Mouse (Mus musculus) forebrain, postnatal 0 days (tissue): ENCODE measurements around the gene Jmjd1c. TPM values are rescaled to one million over a fixed set of nuclear protein-coding genes. Genes with fewer than 3 reads are reported as not detected.

Experiments used
- ATAC-seq: fragments of 200-750 bp; cut with Nextera tagmentation; 2 replicates; pipeline ENCODE4 v1.8.0; 2017; ENCODE audit warnings: mild to moderate bottlenecking, moderate library complexity
- DNase-seq: peaks from one replicate; pipeline ENCODE4 v3.0.0-alpha.2; 2015
- H3K27ac ChIP-seq: fragments of 300-500 bp; sonication (generic); 2 replicates; pipeline ENCODE4 v1.5.1; 2014; ENCODE audit warnings: low read depth, mild to moderate bottlenecking, antibody characterized with exemption, low read length, moderate library complexity, mixed read lengths
- H3K27me3 ChIP-seq: fragments of 300-500 bp; sonication (generic); 2 replicates; pipeline ENCODE4 v1.6.1; 2014; ENCODE audit warnings: mild to moderate bottlenecking, low read length, mixed read lengths; ENCODE audit not compliant: insufficient read depth
- H3K36me3 ChIP-seq: fragments of 300-500 bp; sonication (generic); 2 replicates; pipeline ENCODE4 v1.6.1; 2014; ENCODE audit warnings: mild to moderate bottlenecking, moderate library complexity; ENCODE audit not compliant: insufficient read depth
- H3K4me1 ChIP-seq: fragments of 300-500 bp; sonication (generic); 2 replicates; pipeline ENCODE4 v1.6.1; 2014; ENCODE audit warnings: antibody characterized with exemption; ENCODE audit not compliant: insufficient read depth
- H3K4me2 ChIP-seq: fragments of 300-500 bp; sonication (generic); 2 replicates; pipeline ENCODE4 v1.6.1; 2014; ENCODE audit warnings: low read depth, mild to moderate bottlenecking, moderate library complexity
- H3K4me3 ChIP-seq: fragments of 300-500 bp; sonication (generic); 2 replicates; pipeline ENCODE4 v1.5.1; 2014; ENCODE audit warnings: low read depth, low read length, mixed read lengths
- H3K9ac ChIP-seq: fragments of 300-500 bp; sonication (generic); 2 replicates; pipeline ENCODE4 v1.6.1; 2014; ENCODE audit warnings: mild to moderate bottlenecking
- H3K9me3 ChIP-seq: fragments of 300-500 bp; sonication (generic); 2 replicates; pipeline ENCODE4 v1.6.1; 2016; ENCODE audit warnings: low read length
- CTCF ChIP-seq: sonication (generic); IDR thresholded peaks from 2 replicates; pipeline ENCODE4 v1.5.1; 2016; ENCODE audit warnings: antibody characterized with exemption, control low read depth, low read depth
- WGBS: fragments of 180-500 bp; shearing (Covaris S2); extraction: QIAGEN DNeasy Blood & Tissue Kit; methylation state at CpG from one replicate; pipeline ENCODE4 v1.1.7; 2014; 5-methylcytosine and 5-hydroxymethylcytosine counted together
- polyA plus RNA-seq: library from polyadenylated mRNA; unstranded; fragments of >200 nt; fragmentation: Nextera tagmentation; extraction: Ambion mirVana; gene quantifications from 2 replicates; pipeline ENCODE4 v1.2.1, GENCODE M21; 2015
- total RNA-seq: library from RNA; depleted of rRNA; stranded (reverse); fragments of >200 nt; gene quantifications from 2 replicates; pipeline ENCODE4 v1.2.3, GENCODE M21; 2014

Jmjd1c gene
- total and polyA plus RNA-seq, 2 experiments from 2014 or later = 44.4 to 76.8 TPM

DNA sequence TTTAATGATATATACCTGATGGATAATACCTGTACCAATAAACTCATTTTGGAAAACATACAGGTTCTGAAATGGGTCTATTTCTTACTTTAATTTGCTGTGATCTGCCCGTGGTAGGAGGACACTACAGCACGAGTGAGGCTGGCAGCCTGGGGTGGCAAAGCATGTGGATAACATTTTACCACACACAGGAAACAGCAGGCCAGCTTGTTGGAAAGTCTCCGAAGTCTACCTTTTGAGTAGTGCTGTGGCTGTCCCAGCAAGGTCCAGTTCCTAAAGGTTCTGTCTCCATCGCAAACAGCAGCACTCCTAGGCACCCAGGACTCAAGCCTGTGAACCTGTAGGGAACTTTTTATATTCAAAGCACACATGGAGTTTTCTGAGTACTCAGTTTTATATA, 49.7 kb downstream of the Jmjd1c start:
- Histone ChIP-seq H3K4me3 (no peak overlapping the region), H3K27me3 (no peaks in the 10 kb centered on the region), H3K36me3 (no peaks in the 10 kb centered on the region), H3K9me3 (no peaks in the 10 kb centered on the region), H3K4me2 (no peak overlapping the region), H3K9ac (no peak overlapping the region), H3K27ac (no peak overlapping the region), H3K4me1 (no peaks in the 10 kb centered on the region)
- TF ChIP-seq CTCF = no peak
- ATAC-seq (no peak), DNase-seq (no peak)
- WGBS = 86% methylated on average over 4 of the region's 4 CpGs

DNA sequence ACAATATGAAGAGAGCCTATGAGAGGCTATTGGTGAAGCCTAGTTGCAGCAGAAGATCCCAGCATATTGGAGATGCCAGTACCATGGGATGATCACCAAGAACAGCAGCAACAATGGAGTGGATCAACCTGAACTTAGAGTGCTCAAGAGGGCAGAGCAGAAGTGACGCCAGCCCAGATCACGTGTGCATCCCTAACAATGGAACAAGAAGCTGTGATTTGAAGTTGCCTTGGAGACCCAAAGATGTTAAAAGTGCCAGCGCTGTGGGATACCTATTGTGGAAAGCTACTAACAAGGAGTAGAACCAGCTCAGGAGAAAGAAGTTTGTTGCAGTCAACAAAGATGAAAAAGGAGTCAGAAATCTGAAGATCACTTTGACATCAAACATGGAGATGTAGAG, 55.8 kb downstream of the Jmjd1c start:
- no peaks in the 10 kb centered on the region for H3K9me3 ChIP-seq
- no peaks in the 10 kb centered on the region for H3K4me1 ChIP-seq
- H3K36me3 ChIP-seq = no peaks in the 10 kb centered on the region
- H3K27me3 ChIP-seq = no peaks in the 10 kb centered on the region
- no peak for ATAC-seq
- no peak overlapping the region for H3K27ac ChIP-seq
- WGBS = 82% methylated on average over 3 of the region's 3 CpGs
- no peak for DNase-seq
- no peak overlapping the region for H3K4me2 ChIP-seq
- H3K9ac ChIP-seq = no peak overlapping the region
- TF ChIP-seq CTCF = no peak
- H3K4me3 ChIP-seq = no peak overlapping the region

- ATAC-seq (no peak), DNase-seq (no peak)
- H3K27ac ChIP-seq = no peak overlapping the region
- no peak for TF ChIP-seq CTCF
- H3K4me2 ChIP-seq = no peak overlapping the region
- no peaks in the 10 kb centered on the region for H3K36me3 ChIP-seq
- H3K4me1 ChIP-seq = no peaks in the 10 kb centered on the region
- no peak overlapping the region for H3K9ac ChIP-seq
- H3K4me3 ChIP-seq = no peak overlapping the region
- H3K27me3 ChIP-seq = no peaks in the 10 kb centered on the region
- WGBS = 88% methylated on average over 3 of the region's 3 CpGs
- no peaks in the 10 kb centered on the region for H3K9me3 ChIP-seq
Measured at GRCm38 (mm10) chr10:67154647-67155046, 58.7 kb downstream of the Jmjd1c start.

DNA sequence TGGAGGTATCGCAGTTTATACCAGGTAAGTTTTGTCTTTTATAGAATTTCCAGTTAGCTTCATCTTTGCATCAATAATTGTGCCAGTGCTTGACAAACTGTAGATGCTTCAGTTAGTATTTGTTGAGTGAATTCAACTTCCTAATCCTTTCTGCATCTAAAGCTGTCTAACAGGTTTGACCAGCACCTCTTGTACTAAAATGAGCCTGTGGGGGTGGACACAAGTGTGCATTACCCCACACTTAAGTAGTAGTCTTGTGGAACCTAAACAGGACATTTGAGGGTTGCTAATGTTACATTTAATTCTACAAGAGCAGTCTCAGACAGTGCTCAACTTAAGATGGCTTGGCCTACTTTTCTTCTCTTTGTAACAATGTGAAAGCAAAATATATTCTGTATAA, 78.1 kb downstream of the Jmjd1c start:
- ATAC-seq = no peak
- H3K9ac ChIP-seq = no peak overlapping the region
- no peaks in the 10 kb centered on the region for H3K9me3 ChIP-seq
- H3K27ac ChIP-seq = no peak overlapping the region
- DNase-seq = no peak
- H3K4me3 ChIP-seq = no peak overlapping the region
- no peak for TF ChIP-seq CTCF
- no peak overlapping the region for H3K4me2 ChIP-seq
- H3K4me1 ChIP-seq = no peaks in the 10 kb centered on the region
- WGBS = 100% methylated on average over 1 of the region's 1 CpGs
- H3K36me3 ChIP-seq = no peaks in the 10 kb centered on the region
- H3K27me3 ChIP-seq = no peaks in the 10 kb centered on the region

GRCm38 (mm10) chr10:67176031-67176430, 80.1 kb downstream of the Jmjd1c start:
- H3K36me3 ChIP-seq = no peaks in the 10 kb centered on the region
- no peaks in the 10 kb centered on the region for H3K27me3 ChIP-seq
- no peak for TF ChIP-seq CTCF
- no peak overlapping the region for H3K4me3 ChIP-seq
- H3K9me3 ChIP-seq = no peaks in the 10 kb centered on the region
- ATAC-seq = no peak
- no peaks in the 10 kb centered on the region for H3K4me1 ChIP-seq
- DNase-seq = no peak
- no peak overlapping the region for H3K27ac ChIP-seq
- WGBS = 85% methylated on average over 7 of the region's 7 CpGs
- H3K9ac ChIP-seq = no peak overlapping the region
- H3K4me2 ChIP-seq = no peak overlapping the region

- WGBS = 75% methylated on average over 3 of the region's 3 CpGs
- Histone ChIP-seq H3K4me1 (no peaks in the 10 kb centered on the region), H3K4me3 (no peak overlapping the region), H3K4me2 (no peak overlapping the region), H3K9ac (no peak overlapping the region), H3K9me3 (no peaks in the 10 kb centered on the region), H3K36me3 (no peaks in the 10 kb centered on the region), H3K27me3 (no peaks in the 10 kb centered on the region), H3K27ac (no peak overlapping the region)
- ATAC-seq (no peak), DNase-seq (no peak)
- TF ChIP-seq CTCF = no peak
Measured at GRCm38 (mm10) chr10:67176932-67177331, 81.0 kb downstream of the Jmjd1c start.

- Histone ChIP-seq H3K9ac (no peak overlapping the region), H3K36me3 (no peaks in the 10 kb centered on the region), H3K27ac (no peak overlapping the region), H3K4me1 (no peaks in the 10 kb centered on the region), H3K27me3 (no peaks in the 10 kb centered on the region), H3K4me2 (no peak overlapping the region), H3K9me3 (no peaks in the 10 kb centered on the region), H3K4me3 (no peak overlapping the region)
- WGBS = 55% methylated on average over 4 of the region's 4 CpGs
- DNase-seq = no peak
- TF ChIP-seq CTCF = no peak
- no peak for ATAC-seq
Measured at GRCm38 (mm10) chr10:67177410-67177809, 81.5 kb downstream of the Jmjd1c start.

DNA sequence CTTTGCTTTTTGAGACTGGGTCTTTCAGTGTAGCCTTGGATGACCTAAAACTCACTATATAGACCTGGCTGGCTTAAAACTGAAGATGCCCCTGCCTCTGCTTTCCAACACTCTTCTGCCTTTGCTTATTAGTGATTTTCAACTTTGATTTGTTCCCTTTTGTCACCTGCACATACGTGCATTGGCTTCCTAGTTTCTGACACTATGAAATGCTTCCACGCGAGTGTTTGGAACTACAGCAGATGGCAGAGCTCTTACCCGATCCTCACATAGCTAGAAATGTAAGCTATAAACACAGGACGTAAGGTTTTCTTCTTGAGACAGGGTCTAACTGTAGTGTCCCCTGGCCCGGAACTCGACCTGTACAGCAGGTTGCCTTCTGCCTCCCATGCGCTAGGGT, 84.1 kb downstream of the Jmjd1c start:
- H3K27me3 ChIP-seq = no peaks in the 10 kb centered on the region
- no peaks in the 10 kb centered on the region for H3K9me3 ChIP-seq
- H3K4me3 ChIP-seq = no peak overlapping the region
- no peak for TF ChIP-seq CTCF
- no peak overlapping the region for H3K9ac ChIP-seq
- no peak overlapping the region for H3K4me2 ChIP-seq
- H3K4me1 ChIP-seq = 0 out of 2 replicates have a peak, but pooled peaks cover 5% of the 10 kb centered on the region
- DNase-seq = no peak
- H3K27ac ChIP-seq = no peak overlapping the region
- 85% methylated on average over 8 of the region's 8 CpGs for WGBS
- ATAC-seq = no peak
- H3K36me3 ChIP-seq = no peaks in the 10 kb centered on the region
